Mouse (Mus musculus): ENCODE results near the gene Stxbp1. TPM values are rescaled to one million over a fixed set of nuclear protein-coding genes. Genes with fewer than 3 reads are reported as not detected.

Gene Stxbp1
- polyA plus RNA-seq, 1 experiment = 182 TPM

DNA sequence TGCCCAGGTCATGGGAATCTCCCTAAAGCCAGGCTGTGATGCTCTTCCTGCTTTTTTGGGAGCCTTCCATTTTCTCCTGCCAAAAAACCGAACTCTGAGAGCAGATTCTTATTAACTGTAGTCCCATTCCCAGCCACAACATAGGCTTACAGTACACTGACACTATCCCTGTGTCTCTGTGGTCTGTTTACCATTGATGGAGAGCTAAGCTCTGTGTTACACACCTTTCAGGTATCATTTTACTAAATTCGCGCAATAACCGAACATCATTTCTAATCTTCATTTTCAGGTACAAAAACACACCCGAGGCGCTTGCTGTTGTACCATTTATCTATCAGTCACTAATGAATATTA is 400 bp upstream of the Stxbp1 start:
- Histone ChIP-seq H3K27ac (ENCODE audit: insufficient read depth, low read depth, low read length) (no peak overlapping the region), H3K4me3 (ENCODE audit: insufficient read depth, low read depth, low read length) (peak overlapping the region; percentile 16; the same call in 1 of the 2 replicates), H3K4me1 (ENCODE audit: control insufficient read depth, insufficient read depth, low read length) (peaks cover 10% of the 10 kb centered on the region; the same call in 1 of the 2 replicates)
- 49% methylated on average over 6 of the region's 6 CpGs for WGBS
- TF ChIP-seq POLR2A (IDR thresholded peaks at IDR 0.05; ENCODE audit: insufficient read depth, low read depth, low read length) (no peak), CTCF (IDR thresholded peaks at IDR 0.05; ENCODE audit: insufficient read depth, low read depth, low read length) (no peak)

DNA sequence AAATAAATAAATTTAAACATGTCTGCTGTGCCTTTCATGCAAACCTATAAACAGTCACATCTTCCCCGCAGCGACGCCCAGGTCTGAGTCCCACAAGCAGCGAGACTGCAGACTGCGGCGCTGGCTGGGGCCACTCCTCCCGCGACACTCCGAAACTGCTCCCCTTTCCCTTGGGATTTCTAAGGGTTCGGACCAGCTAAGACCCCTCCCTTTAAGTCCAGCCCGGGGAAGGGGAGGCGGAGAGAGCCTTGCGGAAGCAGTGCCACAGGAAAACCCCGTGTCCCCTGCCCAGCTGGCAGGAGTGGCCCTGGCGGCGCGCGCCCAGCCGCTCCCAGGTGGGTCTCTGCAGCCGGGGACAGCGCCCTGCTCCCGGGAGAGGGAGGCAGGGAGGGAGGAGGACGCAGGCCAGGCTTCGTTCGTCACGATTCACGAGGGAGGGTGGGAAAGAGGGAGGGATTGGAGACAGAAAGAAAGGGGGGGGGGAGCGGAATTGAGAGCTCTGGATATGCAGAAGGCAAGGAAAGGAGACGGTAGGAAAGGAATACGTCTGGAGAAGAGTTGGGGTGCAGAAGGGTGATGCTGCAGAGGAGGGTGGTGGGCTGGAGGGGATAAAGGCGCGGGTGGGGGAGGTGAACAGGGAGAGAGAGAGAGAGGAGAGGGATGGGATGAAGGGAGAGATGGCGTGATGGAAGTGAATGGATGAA is 792 bp downstream of the Stxbp1 start:
- peak overlapping the region; percentile 99 for H3K27ac ChIP-seq (ENCODE audit: insufficient read depth, low read depth, low read length)
- TF ChIP-seq CTCF (IDR thresholded peaks at IDR 0.05; ENCODE audit: insufficient read depth, low read depth, low read length) (peak; percentile 35; the same call in 1 of the 2 replicates), POLR2A (IDR thresholded peaks at IDR 0.05; ENCODE audit: insufficient read depth, low read depth, low read length) (peak; percentile 62)
- under 1% methylated on average over 33 of the region's 33 CpGs for WGBS
- H3K4me1 ChIP-seq (ENCODE audit: control insufficient read depth, insufficient read depth, low read length) = peaks cover 6% of the 10 kb centered on the region
- H3K4me3 ChIP-seq (ENCODE audit: insufficient read depth, low read depth, low read length) = peak overlapping the region; percentile 98

DNA sequence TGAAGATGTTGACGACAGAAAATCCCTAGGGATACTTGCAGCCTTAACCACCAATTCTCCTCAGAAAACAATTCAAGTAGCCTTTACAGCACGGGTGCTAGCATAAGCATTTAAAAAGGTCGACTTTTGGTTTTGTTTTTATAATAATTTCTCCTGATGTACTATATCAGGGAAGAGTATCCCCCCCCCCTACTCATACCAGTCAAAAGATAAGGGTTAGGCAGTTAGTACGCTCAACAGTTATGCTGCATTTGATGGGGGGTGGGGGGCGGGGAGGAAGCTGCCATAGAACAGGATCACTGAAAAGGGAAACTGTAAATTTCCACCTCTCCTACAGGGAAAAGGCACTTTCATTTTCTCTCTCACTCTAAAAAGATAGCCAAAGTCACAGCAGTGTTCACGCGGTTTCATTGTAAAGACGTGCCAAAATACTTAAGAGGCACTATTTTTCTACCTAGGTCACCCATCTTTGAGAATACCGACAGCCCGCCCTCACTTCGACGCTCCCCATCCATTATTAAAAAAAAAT is 1.4 kb downstream of the Stxbp1 start:
- H3K27ac ChIP-seq (ENCODE audit: insufficient read depth, low read depth, low read length) = peak overlapping the region; percentile 44; the same call in 1 of the 2 replicates
- H3K4me1 ChIP-seq (ENCODE audit: control insufficient read depth, insufficient read depth, low read length) = peaks cover 8% of the 10 kb centered on the region
- TF ChIP-seq POLR2A (IDR thresholded peaks at IDR 0.05; ENCODE audit: insufficient read depth, low read depth, low read length) = no peak
- TF ChIP-seq CTCF (IDR thresholded peaks at IDR 0.05; ENCODE audit: insufficient read depth, low read depth, low read length) = no peak
- H3K4me3 ChIP-seq (ENCODE audit: insufficient read depth, low read depth, low read length) = peak overlapping the region; percentile 98
- 2% methylated on average over 12 of the region's 12 CpGs for WGBS

DNA sequence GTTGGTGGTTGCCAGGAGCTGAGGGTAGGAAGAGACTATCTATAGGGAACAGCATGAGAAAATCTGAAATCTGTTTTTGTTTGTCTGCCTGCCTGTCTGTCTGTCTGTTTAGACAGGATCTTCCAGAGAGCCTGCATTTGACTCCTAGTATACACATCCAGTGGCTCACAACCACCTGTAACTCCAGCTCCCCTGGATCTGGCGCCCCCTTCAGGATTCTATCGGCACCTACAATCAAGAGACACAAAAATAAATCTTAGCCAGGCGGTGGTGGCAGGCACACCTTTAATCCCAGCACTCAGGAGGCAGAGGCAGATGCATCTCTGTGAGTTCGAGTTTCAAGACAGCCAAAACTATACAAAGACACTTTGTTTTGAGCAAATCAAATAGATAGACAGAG is 4.5 kb downstream of the Stxbp1 start:
- TF ChIP-seq CTCF (IDR thresholded peaks at IDR 0.05; ENCODE audit: insufficient read depth, low read depth, low read length) = no peak
- no peak for TF ChIP-seq POLR2A (IDR thresholded peaks at IDR 0.05; ENCODE audit: insufficient read depth, low read depth, low read length)
- Histone ChIP-seq H3K4me3 (ENCODE audit: insufficient read depth, low read depth, low read length) (no peak overlapping the region), H3K4me1 (ENCODE audit: control insufficient read depth, insufficient read depth, low read length) (peaks cover 36% of the 10 kb centered on the region), H3K27ac (ENCODE audit: insufficient read depth, low read depth, low read length) (no peak overlapping the region)
- WGBS = 41% methylated on average over 4 of the region's 4 CpGs

DNA sequence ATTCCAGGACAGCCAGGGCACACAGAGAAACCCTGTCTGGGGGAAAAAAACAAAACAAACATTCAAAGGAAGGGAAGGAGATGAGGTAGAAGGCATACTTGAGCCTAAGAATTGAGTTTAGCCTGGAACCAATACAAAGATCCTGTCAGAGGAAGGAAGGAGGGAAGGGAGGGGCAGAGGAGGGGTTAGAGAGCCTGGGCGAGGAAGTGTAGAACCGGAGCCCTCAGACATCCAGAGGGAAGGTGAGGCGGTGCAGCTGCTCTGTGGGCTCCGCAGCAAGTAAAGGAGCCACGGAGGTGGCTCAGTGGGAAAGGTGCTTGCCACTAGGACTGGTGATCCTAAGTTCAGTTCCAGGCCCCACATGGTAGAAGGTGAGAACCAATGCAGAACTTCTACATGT is 5.9 kb downstream of the Stxbp1 start:
- no peak for TF ChIP-seq CTCF (IDR thresholded peaks at IDR 0.05; ENCODE audit: insufficient read depth, low read depth, low read length)
- TF ChIP-seq POLR2A (IDR thresholded peaks at IDR 0.05; ENCODE audit: insufficient read depth, low read depth, low read length) = no peak
- Histone ChIP-seq H3K27ac (ENCODE audit: insufficient read depth, low read depth, low read length) (peak overlapping the region; percentile 60; the same call in 1 of the 2 replicates), H3K4me1 (ENCODE audit: control insufficient read depth, insufficient read depth, low read length) (peaks cover 43% of the 10 kb centered on the region), H3K4me3 (ENCODE audit: insufficient read depth, low read depth, low read length) (no peak overlapping the region)
- WGBS = 40% methylated on average over 5 of the region's 5 CpGs

DNA sequence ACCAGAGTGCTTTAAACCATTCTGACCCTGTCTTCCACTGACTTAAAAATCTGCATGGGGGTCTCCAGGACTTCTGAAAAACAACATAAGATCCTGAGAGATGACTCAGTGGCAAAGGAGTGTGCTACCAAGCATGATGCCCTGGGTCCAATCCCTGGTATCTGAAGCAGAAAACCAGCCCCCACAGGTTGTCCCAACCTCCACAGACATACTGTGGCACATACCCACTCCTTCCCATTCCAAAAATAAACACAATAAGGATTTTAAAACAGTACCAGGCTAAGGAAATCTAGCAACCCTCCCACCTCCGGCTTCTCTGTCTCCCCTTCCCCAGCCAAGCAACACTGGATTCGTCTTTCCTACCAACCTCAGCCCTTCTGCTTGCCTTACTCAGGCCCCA is 7.8 kb downstream of the Stxbp1 start:
- Histone ChIP-seq H3K27ac (ENCODE audit: insufficient read depth, low read depth, low read length) (peak overlapping the region; percentile 98), H3K4me1 (ENCODE audit: control insufficient read depth, insufficient read depth, low read length) (peaks cover 52% of the 10 kb centered on the region), H3K4me3 (ENCODE audit: insufficient read depth, low read depth, low read length) (peak overlapping the region; percentile 17; the same call in 1 of the 2 replicates)
- WGBS = 34% methylated on average over 2 of the region's 2 CpGs
- no peak for TF ChIP-seq CTCF (IDR thresholded peaks at IDR 0.05; ENCODE audit: insufficient read depth, low read depth, low read length)
- no peak for TF ChIP-seq POLR2A (IDR thresholded peaks at IDR 0.05; ENCODE audit: insufficient read depth, low read depth, low read length)

DNA sequence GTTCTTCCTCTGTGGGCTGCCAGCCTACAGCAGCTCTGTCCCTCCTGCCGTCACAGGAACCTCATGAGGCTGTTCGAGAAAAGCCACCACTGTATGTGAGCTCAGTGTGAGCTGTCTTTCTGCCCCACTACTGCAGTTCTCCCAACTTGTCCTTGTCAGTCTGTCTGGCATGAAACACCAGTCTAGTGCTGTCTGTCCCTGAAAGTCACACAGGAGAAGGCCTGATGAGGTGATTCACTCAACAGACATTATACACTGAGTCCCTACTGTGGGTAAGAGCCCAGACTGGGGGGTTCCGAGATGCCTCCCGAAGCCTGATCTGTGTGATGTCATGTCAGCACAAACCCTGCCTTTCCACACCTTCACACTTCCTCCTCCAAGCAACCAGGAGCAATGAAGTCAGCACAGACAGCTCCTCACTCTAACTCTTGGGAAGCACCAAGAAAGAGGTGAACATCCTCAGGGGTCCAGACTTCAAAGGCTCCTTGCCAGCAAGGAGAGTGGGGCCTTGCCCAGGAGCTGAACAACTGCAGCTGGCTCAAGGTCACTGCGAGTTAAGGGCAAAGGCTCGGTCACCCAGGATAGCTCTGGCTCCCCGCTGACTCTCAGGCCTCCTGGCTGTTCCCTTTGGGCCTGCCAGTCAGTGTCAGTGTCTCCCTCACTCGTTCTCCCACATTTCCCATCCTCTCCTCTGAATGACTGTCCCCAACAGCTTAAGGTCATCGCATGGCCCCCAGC is 8.7 kb downstream of the Stxbp1 start:
- Histone ChIP-seq H3K27ac (ENCODE audit: insufficient read depth, low read depth, low read length) (peak overlapping the region; percentile 84), H3K4me3 (ENCODE audit: insufficient read depth, low read depth, low read length) (no peak overlapping the region), H3K4me1 (ENCODE audit: control insufficient read depth, insufficient read depth, low read length) (peaks cover 48% of the 10 kb centered on the region)
- TF ChIP-seq POLR2A (IDR thresholded peaks at IDR 0.05; ENCODE audit: insufficient read depth, low read depth, low read length) (no peak), CTCF (IDR thresholded peaks at IDR 0.05; ENCODE audit: insufficient read depth, low read depth, low read length) (no peak)
- WGBS = 54% methylated on average over 9 of the region's 9 CpGs

DNA sequence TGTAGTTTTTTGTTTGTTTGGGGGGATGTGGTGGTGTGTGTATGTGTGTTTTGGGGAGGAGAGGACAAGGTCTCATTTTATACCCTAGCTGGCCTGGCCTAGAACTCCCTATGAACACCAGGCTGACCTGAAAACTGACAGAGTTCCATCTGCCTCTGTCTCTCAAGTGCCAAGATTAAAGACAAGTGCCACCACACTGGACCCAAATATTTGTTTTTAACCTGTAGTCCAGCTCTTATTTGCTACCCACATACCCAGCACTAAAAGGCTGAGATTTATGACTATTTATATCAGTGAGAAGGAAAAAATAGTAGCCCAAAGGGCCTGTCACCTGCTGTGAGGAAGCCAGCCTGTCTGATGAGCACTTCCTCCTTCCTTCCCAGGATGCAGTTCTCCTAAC is 11.5 kb downstream of the Stxbp1 start:
- peaks cover 48% of the 10 kb centered on the region for H3K4me1 ChIP-seq (ENCODE audit: control insufficient read depth, insufficient read depth, low read length)
- no peak for TF ChIP-seq CTCF (IDR thresholded peaks at IDR 0.05; ENCODE audit: insufficient read depth, low read depth, low read length)
- TF ChIP-seq POLR2A (IDR thresholded peaks at IDR 0.05; ENCODE audit: insufficient read depth, low read depth, low read length) = no peak
- H3K4me3 ChIP-seq (ENCODE audit: insufficient read depth, low read depth, low read length) = no peak overlapping the region
- no peak overlapping the region for H3K27ac ChIP-seq (ENCODE audit: insufficient read depth, low read depth, low read length)

DNA sequence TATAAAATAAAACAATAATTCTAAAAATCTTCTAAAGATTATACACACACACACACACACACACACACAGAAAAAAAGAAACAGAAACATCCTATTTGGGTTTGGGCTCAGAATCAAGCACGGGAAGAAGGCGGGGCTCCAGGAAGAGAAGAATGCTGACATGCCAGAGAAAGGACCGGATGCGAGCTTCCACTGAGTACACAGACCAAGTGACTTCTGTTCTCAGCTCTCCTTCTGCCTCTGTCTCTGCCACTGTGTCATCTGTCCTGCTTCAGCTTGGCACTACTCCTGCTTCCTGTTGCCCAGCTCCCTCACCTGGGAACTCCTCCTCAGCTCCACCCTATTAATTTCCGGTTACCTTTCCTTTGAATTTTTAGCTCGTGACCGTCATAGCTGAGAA is 12.5 kb downstream of the Stxbp1 start:
- no peak for TF ChIP-seq CTCF (IDR thresholded peaks at IDR 0.05; ENCODE audit: insufficient read depth, low read depth, low read length)
- TF ChIP-seq POLR2A (IDR thresholded peaks at IDR 0.05; ENCODE audit: insufficient read depth, low read depth, low read length) = no peak
- no peak overlapping the region for H3K4me3 ChIP-seq (ENCODE audit: insufficient read depth, low read depth, low read length)
- H3K27ac ChIP-seq (ENCODE audit: insufficient read depth, low read depth, low read length) = no peak overlapping the region
- peaks cover 45% of the 10 kb centered on the region for H3K4me1 ChIP-seq (ENCODE audit: control insufficient read depth, insufficient read depth, low read length)
- 35% methylated on average over 7 of the region's 7 CpGs for WGBS
